Mouse (Mus musculus) left cerebral cortex, postnatal 36 days (tissue): ENCODE data around the gene Bid. TPM values are rescaled to one million over a fixed set of nuclear protein-coding genes. Genes with fewer than 3 reads are reported as not detected.
"Not testable (repeated sequence)": the region's sequence is repeated elsewhere in the genome, so short reads cannot be mapped to it uniquely, and the experiment has no call there.

Experiments
- DNase-seq, 2 experiments: peaks; one replicate each; pipeline ENCODE4 v3.0.0; 2021 to 2022; ENCODE audit warnings: low spot score in 2 of 2, mixed read lengths in 1 of 2
- intact Hi-C: fragments of 180-260 bp; cut with DNase I; formaldehyde crosslinking; loops from one replicate; pipeline ENCODE4 v1.15.1; 2025
- total RNA-seq, 2 experiments: library from RNA; stranded (reverse); gene quantifications; 2 replicates each; pipeline ENCODE4 v1.2.3; 2021

Bid gene
- total RNA-seq, 2 experiments from 2014 or later = 10.0 to 12.4 TPM

DNA sequence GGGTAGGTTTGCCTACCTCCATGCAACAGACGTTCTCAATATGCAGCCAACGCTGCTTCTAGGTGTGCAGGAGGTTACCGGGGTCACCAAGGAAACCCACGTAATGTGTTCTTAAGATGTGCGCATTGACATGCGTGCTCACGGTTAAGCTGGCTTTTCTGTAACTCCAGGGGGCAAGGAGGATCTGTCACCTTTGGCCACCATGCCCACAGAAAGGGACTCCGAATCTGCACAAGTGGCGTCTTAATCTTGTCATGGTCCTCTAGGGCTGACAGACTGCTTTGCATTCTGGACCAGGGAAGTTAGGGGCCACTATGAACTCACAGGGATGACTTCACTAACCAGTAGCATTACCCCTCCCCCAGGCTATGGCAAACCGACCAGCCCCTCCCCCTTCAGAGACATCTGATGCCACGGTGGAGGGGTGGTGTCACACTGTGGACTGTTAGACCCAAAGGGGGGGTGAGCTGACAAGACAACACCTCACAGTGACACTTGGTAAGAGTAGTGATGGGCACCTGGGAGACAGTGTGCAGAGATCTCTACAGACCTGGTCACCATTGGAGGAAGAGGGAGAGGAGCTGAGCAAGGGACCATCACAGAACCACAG lies 21.5 kb upstream of the Bid start:
- intact Hi-C loops = no loop called here

DNA sequence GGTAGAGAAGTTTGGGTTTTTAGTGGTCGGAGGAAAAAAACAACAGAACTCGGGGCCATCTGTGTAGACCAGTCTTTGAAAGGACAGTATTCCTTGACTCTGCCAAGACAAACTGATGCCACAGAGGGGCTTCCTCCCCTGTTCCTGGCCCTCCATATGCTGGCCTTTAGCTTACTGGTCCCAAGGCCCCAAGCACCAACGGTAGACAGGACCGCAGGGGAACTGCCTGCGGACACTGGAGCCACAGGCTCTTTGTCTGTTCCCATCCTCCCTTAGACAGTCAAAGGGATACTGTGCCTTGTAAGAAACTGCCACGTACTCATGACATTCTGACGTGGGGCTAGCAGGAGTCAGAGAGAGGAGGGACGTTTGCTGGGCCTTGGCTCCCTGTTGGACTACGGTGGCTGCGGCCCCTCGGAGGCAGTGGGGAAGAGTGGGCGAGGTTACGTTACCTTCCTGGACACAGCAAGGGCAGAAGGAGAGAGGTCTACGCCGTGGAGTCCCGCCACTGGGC lies 20.5 kb upstream of the Bid start:
- no peak for DNase-seq
- intact Hi-C loops = no loop called here

More for the DNA sequence above, 21.5 kb upstream of the Bid start:
- DNase-seq = no peak

DNA sequence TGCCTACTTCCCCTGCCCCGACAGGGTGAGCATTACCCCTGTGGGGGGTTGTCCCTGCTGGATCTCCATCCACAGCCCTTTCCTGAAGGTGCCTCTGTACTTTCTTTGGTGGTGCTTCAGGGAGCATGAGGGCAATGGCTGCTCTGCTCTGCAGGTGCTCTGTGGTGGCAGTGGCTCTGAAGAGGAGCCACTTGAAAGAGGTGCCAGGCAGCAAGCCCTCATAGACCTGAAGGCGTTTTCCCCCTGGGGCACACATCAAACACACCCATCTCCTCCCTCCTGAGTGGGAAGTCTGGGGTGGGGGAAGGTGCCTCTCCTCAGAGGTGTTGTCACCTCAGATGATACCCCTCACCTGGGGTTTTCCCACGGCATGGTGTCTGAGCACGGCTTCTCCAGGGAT lies 17.5 kb upstream of the Bid start:
- intact Hi-C loops = no loop called here
- no peak for DNase-seq

DNA sequence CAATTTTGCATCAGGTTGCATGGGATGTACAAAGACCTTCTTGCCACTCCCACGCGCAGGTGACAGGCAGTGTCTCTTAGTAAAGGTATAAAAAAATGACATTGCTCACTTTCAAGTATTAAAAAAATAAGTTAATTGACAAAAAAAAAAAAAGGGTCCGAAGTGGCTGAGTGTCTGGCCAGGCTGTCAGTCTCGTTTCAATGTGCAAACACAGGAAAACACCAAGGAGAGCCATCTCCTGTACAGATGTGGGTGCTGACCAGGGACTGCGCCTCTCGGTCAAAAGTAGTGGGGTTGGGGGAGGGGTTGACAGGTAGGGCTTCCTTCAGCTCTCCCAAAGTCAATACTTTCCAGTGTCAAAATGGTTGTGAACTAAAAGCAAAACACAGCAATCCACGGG lies 17.0 kb upstream of the Bid start:
- no peak for DNase-seq
- intact Hi-C loops = no loop called here

DNA sequence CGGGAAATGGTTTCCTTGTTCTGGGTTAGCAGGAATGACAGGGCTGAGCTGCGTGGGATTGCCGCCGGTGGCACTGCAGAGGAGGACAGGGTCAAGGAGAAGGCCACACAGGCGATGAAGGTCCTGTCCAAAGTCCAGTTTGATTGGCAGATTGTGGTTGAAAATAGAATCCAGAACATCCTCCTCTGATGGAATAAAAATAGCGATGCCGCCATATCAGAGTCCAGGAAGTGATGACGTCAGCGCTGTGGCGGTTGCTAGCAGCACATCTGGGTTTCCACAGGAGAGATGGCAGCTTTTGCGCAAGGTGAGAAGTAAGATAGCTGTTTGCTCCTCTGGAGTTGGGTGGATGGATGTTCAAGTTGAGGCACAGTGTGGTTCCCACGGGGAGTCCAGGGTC lies 15.9 kb upstream of the Bid start:
- DNase-seq = no peak
- intact Hi-C loops = no loop called here

DNA sequence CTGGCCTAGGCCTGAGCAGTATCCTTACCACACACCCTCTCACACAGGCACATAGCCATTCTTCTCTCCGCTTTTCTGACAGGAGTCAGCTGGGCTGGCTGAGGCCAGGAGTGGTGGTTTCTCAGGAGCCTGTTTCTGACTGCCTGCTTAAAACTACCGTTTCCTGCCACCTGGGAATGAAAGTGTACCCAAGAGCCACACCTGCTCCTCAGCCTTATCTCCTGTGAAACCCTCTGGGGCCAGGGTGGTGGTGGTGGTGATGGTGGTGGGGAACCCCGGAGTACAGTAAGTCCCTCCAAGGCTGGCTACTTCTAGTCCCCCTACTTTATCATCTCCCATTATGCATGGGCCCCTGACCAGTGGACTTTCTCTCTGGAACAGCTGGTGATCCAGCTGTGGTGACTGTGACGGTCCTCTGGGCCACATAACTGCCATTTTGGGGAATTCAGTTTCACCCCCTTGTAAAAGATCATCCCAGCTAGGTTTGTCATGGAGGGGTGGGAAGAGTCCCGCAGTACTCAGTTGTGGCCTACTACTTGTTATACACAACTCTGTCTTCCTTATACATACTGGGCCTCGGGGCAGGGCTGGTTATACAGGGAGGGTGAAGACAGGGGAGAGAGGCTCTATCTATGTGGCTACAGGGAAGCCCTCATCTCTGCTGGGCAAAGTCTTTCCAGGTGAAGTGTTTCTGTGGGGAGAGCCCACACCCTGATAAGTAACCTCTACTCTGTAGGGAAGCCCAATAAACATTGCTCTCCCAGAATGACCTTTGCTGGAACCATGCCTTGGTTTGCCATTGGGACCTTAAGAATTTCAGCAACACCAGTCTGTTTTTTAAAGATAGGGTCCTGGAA lies 14.0 kb upstream of the Bid start:
- no peak for DNase-seq
- intact Hi-C loops = no loop called here

DNA sequence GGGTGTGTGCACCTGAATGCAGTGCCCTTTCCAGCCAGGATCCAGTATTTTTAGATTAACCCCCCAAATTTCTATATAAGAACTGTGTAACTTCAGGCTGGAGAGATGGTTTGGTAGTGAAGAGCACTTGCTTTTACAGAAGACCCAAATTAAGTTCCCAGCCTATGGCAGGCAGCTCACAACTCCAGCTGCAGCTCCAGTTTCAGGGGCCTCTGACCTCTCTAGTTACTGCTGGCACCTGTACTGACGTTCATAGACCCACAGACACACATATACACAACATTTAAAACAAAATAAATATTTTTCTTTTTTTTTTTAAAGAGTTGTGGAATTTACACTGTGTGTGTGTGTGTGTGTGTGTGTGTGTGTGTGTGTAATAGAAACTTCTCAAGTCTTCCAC lies 12.8 kb upstream of the Bid start:
- no peak for DNase-seq
- intact Hi-C loops = no loop called here

DNA sequence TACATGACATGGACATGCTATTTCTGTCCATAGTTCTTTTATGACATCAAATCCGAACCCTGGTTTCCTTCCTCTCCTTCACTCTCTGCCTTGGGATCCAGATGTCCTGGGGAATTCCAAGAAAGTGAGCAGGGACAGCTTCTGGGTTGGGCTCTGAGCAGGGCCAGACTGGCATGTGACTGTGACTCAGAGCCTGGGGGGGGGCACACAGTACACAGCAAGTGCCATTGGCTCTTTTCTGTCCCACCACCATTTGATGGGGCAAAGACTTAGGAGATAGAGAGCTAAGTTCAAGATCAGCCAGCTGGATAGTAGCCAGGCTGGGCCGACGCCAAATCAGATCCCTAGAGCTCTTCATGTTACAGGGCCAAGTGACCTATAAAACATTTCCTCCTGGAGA lies 11.1 kb upstream of the Bid start:
- DNase-seq = no peak
- intact Hi-C loops = no loop called here

DNA sequence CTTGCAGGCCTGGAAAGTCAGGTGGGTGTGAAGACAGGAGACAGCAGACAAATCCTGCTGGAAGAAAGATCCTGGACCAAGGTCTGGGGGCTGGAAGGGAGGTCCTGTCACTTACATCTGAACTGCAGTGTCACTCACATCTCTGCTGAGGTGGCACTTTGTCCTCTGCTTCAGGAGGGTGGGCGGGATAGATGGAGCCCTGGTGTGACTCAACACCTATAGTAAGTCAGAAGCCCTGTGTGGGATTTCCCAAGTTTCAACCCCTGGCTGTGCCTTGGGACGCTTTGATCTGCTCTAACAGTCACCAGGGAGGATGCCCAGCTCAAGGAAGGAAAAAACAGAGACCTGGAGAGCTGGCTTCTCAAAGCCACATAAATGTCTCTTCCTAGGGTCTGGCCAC lies 10.2 kb upstream of the Bid start:
- DNase-seq = no peak
- intact Hi-C loops = no loop called here

DNA sequence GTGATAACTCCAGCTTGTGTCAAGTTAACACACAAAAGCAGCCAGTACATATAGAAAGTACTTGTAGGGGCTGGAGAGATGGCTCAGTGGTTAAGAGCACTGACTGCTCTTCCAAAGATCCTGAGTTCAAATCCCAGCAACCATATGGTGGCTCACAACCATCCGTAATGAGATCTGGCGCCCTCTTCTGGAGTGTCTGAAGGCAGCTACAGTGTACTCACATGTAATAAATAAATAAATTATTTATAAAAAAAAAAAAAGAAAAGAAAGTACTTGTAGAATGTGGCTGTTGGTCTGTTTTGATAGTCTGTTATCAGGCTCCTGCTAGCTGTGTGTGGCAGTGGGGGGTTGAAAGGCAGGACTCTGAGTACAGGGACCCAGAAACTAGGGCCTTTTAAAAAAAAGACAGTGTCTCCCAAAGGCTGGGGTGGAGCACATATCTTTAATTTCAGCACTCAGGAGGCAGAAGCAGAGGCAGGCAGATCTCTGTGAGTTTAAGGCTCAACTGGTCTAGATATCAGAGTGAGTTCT lies 8.2 kb upstream of the Bid start:
- intact Hi-C loops, DNase-seq: not testable (repeated sequence)

DNA sequence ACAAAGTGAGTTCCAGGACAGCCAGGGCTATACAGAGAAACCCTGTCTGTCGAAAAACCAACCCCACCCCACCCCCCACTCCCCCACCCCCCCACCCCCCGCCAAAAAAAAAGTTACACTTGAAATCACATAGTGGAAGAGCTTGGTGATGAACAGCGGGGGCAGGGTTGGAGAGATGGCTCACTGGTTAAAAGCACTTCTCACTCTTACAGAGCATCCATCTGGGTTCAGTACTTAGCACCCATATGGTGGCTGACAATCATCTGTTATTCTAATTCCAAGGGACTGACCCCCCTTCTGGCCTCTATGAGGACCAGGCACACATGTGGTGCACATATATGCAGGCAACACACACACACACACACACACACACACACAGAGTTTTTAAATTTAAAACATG lies 1.3 kb upstream of the Bid start:
- intact Hi-C loops = no loop called here
- DNase-seq = no peak

DNA sequence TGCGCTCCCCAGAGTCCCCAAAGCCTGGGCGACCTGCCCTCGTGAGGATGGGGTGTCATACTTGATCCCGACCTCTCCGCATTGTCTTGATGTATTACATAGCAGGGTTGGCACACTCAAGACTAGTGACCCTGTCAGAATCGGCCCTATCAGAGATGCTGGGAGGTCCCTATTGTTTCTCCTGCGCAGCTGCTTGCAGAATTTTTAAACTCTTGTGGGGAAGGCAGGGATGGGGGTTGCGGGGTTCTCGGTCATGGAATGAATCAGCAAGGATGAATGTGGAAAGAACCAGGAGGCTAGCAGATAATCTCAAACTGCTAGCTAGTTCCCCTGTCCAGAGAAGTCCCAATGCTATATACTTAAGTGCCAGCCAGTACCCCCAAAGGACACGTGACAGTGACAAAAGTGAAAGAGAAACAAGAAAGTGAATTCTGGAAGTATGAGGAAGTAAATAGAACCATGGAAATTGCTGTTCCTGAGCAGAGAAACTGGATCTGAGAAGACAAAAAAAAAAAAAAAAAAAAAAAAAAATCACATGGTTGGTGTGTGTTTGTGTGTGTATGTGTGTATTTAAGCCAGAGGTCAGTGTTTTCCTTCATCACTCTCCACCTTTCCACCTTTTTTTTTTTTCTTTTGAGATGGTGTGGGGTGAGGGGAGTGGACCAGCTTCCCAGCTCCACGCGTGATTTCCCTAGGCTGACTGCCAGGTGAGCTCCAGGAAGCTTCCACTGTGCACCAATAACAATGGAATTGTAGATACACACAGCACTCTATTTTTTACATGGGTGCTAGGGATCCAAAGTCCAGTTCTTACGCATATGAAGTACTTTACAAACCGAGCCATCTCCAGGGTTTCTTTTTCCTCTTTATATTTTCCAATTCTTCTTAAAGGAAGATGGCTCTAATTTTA lies 574 bp upstream of the Bid start:
- DNase-seq, intact Hi-C loops: not testable (repeated sequence)

DNA sequence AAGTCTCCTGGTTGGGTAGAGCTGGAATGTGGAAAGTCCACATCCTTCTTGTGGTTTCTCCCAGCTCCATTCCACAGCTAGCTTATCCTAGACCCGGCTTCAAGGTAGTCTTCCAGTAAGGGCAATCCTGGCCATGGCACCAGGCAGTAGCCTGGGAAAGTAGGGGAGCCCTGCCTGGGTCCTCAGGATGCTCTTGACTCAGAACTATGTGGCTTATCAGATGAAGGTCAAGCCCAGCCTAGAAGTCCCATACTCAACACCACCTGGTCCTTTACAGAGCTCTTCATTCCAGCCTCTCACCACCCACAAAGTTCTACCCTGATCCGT lies 1.0 kb downstream of the Bid start:
- DNase-seq = no peak
- intact Hi-C loops = no loop called here

DNA sequence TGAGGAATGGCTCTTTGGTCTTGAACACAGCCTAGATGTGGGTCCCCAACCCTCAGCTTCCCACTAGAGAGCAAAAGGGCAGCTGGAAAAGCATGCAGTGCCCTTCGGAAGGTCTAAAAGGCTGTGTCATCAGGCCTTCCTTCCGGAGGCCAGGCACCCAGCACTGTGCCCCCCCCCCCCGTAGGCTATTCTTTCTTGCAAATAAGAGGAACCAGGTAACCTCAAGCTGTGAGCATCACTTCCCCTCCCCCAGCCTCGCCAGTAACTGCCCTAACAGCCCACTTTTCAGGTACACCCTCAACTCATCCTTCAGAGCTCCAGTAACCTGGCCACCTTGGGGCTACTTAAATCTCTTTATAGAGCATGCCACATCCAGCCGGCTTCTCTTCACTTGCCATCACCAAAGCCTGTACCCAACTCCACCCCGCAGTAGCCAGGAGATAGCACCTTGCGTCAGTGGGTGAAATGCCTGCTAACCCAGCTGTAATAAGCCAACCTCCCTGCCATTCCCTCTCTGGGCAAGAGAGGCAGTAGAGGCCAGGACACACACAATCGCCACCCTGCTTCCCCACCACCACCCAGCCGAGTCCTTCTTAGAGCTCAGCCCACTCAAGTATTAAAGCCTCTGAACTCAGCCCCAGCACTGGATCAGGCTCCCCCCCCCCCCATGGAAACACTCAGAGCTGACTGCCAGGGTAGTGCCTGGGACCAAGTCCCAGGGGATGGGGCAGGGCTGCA lies 1.6 kb downstream of the Bid start:
- DNase-seq = no peak

DNA sequence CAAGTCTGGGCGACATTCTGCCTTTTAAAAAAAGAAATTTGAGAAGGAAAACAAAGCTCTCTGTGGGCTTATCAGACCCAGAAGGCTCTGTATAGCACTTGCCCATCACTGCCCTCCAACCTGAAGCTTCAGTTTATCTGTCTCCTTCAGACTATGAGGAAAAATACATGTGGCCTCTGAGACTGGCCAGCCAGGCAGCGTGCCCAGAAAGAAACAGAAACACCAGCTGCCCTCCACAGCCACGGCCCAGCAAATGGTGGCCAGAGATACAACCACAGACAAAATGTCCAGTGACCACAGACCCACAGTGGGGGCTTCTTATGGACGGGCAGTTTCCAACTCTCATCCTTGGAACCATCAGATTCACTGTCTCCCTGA lies 2.1 kb downstream of the Bid start:
- intact Hi-C loops = no loop called here
- no peak for DNase-seq

More for the DNA sequence above, 1.6 kb downstream of the Bid start:
- intact Hi-C loops = no loop called here

DNA sequence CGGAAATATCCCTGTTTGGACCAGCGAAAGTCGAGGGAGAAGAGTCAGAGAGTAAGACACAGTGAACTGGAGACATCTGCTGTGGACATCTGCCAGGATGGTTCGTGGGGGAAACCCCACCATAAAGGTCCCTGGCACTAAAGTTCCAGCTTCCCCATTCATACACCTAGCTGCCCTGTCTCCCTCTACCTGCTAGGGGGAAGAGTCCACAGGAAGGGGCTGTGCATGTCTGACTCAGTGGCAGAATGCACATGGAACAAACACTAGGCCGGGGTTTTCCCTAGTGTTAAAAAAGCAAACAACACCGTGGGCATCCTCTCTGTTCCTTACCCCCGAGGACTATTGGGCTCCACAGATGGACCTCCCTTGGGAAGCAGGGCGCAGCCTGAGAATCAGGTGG lies 2.9 kb downstream of the Bid start:
- intact Hi-C loops = no loop called here
- DNase-seq = no peak

DNA sequence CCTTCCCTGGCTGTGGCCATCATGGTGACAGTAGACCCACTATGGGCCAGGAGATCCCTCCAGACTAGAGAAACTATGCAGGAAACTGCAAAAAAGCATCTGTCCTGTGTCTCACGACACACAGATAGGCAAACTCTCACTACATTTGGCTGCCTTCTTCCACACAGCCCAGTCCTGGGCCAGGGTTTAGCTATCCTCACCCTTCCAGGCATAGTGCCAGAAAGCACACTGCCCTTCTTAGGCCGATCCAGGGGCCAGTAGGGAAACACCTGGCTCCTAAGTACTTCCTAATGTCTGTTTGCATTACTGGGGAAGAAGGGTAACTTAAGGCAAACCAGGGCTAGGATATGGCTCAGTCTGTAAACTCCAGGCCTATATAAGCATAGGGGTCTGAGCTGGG lies 3.7 kb downstream of the Bid start:
- intact Hi-C loops = no loop called here
- no peak for DNase-seq

DNA sequence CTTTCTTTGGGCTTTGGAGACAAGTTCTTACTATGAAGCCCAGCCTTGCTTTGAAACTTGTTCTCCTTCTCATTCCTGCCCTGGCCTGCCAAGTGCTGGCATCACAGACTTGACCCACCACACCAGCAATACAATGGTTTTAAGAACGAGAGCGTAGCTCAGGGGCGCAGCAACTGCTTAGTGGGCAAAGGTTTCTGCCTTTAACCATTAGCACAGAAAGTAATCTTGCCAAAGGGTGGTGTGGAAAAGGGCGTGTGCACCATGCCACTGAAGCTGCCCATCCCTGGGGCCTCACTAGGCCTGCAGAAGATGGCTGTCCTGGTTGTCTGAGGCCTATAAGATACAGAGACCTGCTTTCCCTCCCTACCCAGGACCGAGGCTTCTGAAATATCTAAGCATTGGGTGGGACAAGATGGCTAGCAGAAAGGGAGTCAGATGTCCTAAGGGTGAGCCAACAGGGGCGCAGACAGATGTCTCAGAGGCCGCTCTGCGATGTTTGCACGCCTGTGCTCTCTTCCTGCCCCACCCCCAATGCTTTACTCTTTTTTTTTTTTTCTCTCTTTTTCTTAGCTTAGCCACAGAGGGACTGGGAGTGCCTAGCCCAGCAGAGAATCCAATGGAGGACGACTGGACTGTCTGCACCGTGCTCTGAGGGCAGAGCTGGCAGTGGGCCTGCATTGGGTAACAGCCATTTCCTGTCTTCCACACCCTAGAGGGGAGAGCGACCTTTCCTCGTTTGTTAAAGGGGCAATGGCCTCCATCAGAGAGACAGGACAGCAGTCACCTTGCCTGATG lies 5.2 kb downstream of the Bid start:
- intact Hi-C loops = no loop called here
- DNase-seq = no peak

DNA sequence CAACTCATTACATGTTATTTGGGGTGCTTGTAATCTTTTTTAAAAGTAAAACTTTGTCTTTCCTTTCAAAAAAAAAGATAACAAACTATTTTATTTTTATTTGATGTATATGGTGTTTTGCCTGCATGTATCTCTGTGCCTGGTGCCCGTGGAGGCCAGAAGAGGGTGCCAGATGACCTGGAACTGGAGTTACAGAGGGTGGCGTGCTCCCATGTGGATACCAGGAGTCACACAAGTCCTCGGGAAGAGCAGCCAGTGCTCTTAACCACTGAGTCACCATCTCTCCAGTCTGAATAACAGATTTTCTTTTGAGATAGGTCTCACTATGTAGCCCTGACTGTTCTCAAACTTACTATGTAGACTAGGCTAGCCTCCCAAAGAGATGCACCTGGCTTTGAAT lies 7.2 kb downstream of the Bid start:
- no peak for DNase-seq
- intact Hi-C loops = no loop called here
